Mouse (Mus musculus) MEL (cell line): Measurements from ENCODE around the gene Tmed8. TPM values are rescaled to one million over a fixed set of nuclear protein-coding genes. Genes with fewer than 3 reads are reported as not detected.

Experiments used
- DNase-seq: peaks from one replicate; pipeline ENCODE4 v3.0.0; 2011; ENCODE audit warnings: low read depth, low spot score
- H3K27ac ChIP-seq: 2 replicates; pipeline ENCODE4 v1.5.1; 2012; ENCODE audit warnings: low read depth, mild to moderate bottlenecking, control low read depth, low read length, moderate library complexity; ENCODE audit not compliant: control insufficient read depth
- H3K27me3 ChIP-seq, 2 experiments: fragments of 150-350 bp in 1 of 2; sonication (generic) in 1 of 2; 2 replicates each; pipeline ENCODE4 v1.6.1; 2012; ENCODE audit warnings: low read length in 2 of 2, mild to moderate bottlenecking in 2 of 2, improper control_type of control experiment in 1 of 2, moderate library complexity in 1 of 2; ENCODE audit not compliant: insufficient read depth in 2 of 2, control insufficient read depth in 1 of 2
- H3K36me3 ChIP-seq, 2 experiments: 2 replicates each; pipeline ENCODE4 v1.6.1; 2012 to 2014; ENCODE audit warnings: low read length in 2 of 2, improper control_type of control experiment in 1 of 2, inconsistent platforms in 1 of 2, mild to moderate bottlenecking in 1 of 2; ENCODE audit not compliant: insufficient read depth in 2 of 2, control insufficient read depth in 1 of 2
- H3K4me1 ChIP-seq, 2 experiments: fragments of 150-350 bp in 1 of 2; sonication (generic) in 1 of 2; 2 replicates each; pipeline ENCODE4 v1.6.1; 2012; ENCODE audit warnings: low read length in 2 of 2, improper control_type of control experiment in 1 of 2, mild to moderate bottlenecking in 1 of 2; ENCODE audit not compliant: insufficient read depth in 2 of 2, control insufficient read depth in 1 of 2
- H3K4me3 ChIP-seq, 2 experiments: fragments of 150-350 bp in 1 of 2; sonication (generic) in 1 of 2; 2 replicates each; pipeline ENCODE4 v1.5.1; 2012; ENCODE audit warnings: low read depth in 2 of 2, low read length in 2 of 2, mild to moderate bottlenecking in 2 of 2, moderate library complexity in 2 of 2, control low read depth in 1 of 2, improper control_type of control experiment in 1 of 2; ENCODE audit not compliant: control insufficient read depth in 1 of 2, insufficient read depth in 1 of 2
- H3K79me2 ChIP-seq: 2 replicates; pipeline ENCODE4 v1.6.1; 2012; ENCODE audit warnings: mild to moderate bottlenecking, low read length, moderate library complexity; ENCODE audit not compliant: control insufficient read depth, poor library complexity, insufficient read depth
- H3K9ac ChIP-seq: 2 replicates; pipeline ENCODE4 v1.6.1; 2012; ENCODE audit warnings: low read depth, mild to moderate bottlenecking, control low read depth, low read length, moderate library complexity; ENCODE audit not compliant: control insufficient read depth, poor library complexity, severe bottlenecking
- H3K9me3 ChIP-seq: fragments of 150-350 bp; sonication (generic); replicated peaks from 2 replicates; pipeline ENCODE4 v1.6.1; 2012; ENCODE audit warnings: mild to moderate bottlenecking, low read length, improper control_type of control experiment, moderate library complexity; ENCODE audit not compliant: insufficient read depth
- BHLHE40 ChIP-seq: IDR thresholded peaks from 2 replicates; pipeline ENCODE4 v1.6.1; 2012; ENCODE audit warnings: low read depth, mild to moderate bottlenecking, inconsistent platforms, low read length, improper control_type of control experiment, borderline replicate concordance
- ELF1 ChIP-seq: IDR thresholded peaks from 2 replicates; pipeline ENCODE4 v1.6.1; 2014; ENCODE audit warnings: low read depth, mild to moderate bottlenecking, inconsistent platforms, low read length, improper control_type of control experiment, moderate library complexity
- EP300 ChIP-seq, 2 experiments: IDR thresholded peaks; 2 replicates each; pipeline ENCODE4 v1.6.1; 2011; ENCODE audit warnings: improper control_type of control experiment in 2 of 2, low read length in 2 of 2, low read depth in 1 of 2, mild to moderate bottlenecking in 1 of 2
- KAT2A ChIP-seq: conservative IDR thresholded peaks from 2 replicates; pipeline ENCODE4 v1.6.1; 2012; ENCODE audit warnings: low read depth, low read length, improper control_type of control experiment, inconsistent platforms
- MEF2A ChIP-seq: IDR thresholded peaks from 2 replicates; pipeline ENCODE4 v1.6.1; 2014; ENCODE audit warnings: low read depth, mild to moderate bottlenecking, inconsistent platforms, low read length, improper control_type of control experiment; ENCODE audit not compliant: poor library complexity, insufficient replicate concordance, severe bottlenecking; ENCODE audit errors: extremely low read depth
- RAD21 ChIP-seq: IDR thresholded peaks from 2 replicates; pipeline ENCODE4 v1.6.1; 2011; ENCODE audit warnings: mild to moderate bottlenecking, low read depth, low read length, improper control_type of control experiment
- RCOR1 ChIP-seq: IDR thresholded peaks from 2 replicates; pipeline ENCODE4 v1.6.1; 2012; ENCODE audit warnings: low read depth, mild to moderate bottlenecking, inconsistent platforms, low read length, improper control_type of control experiment
- SMC3 ChIP-seq: IDR thresholded peaks from 2 replicates; pipeline ENCODE4 v1.6.1; 2011; ENCODE audit warnings: low read depth, low read length, improper control_type of control experiment
- TCF12 ChIP-seq: IDR thresholded peaks from 2 replicates; pipeline ENCODE4 v1.6.1; 2014; ENCODE audit warnings: low read depth, mild to moderate bottlenecking, inconsistent platforms, low read length, improper control_type of control experiment, moderate library complexity
- USF1 ChIP-seq: IDR thresholded peaks from 2 replicates; pipeline ENCODE4 v1.6.1; 2014; ENCODE audit warnings: low read depth, mild to moderate bottlenecking, inconsistent platforms, low read length, improper control_type of control experiment, moderate library complexity
- ZC3H11A ChIP-seq: IDR thresholded peaks from 2 replicates; pipeline ENCODE4 v1.6.1; 2012; ENCODE audit warnings: low read depth, mild to moderate bottlenecking, inconsistent platforms, low read length, improper control_type of control experiment
- polyA plus RNA-seq, 2 experiments: library from polyadenylated mRNA; stranded (reverse) in 1 of 2; unstranded in 1 of 2; fragments of >175 nt in 1 of 2; fragments of >200 nt in 1 of 2; gene quantifications; 2 replicates each; pipeline versions ENCODE4 v1.2.1 to v1.2.4; 2012; ENCODE audit warnings: low replicate concordance in 2 of 2, low read depth in 1 of 2; ENCODE audit not compliant: insufficient read length in 2 of 2, insufficient read depth in 1 of 2, missing spikeins in 1 of 2
- total RNA-seq: library from RNA; depleted of rRNA; stranded (reverse); fragments of 300-350 nt; gene quantifications from 2 replicates; pipeline ENCODE4 v1.2.3, GENCODE M21; 2012

The Tmed8 gene
- total and polyA plus RNA-seq, 3 experiments, result 5.0 to 6.9 TPM; not detected in 1

DNA sequence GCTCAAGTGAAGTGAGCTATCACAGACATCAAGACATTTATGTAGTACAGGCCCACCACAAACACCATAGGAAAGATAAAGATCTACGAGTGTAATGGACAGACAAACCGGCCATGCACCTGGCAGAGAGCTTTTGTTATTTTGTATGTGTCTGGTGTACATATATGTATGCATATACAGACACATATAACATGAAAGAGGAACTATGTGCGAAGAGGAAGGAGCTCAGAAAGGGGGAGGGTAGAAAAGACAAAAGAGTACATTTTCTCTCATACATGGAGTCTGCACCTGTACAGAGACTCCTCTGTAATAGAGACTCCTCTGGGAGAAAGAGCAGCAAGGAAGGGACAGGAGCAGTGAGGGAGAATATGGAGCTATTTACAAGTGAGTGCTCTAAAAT is 7.2 kb downstream of the Tmed8 start:
- Histone ChIP-seq H3K9me3 (no peaks in the 10 kb centered on the region), H3K4me1 (peaks cover 7 to 29% of the 10 kb centered on the region in 2 experiments), H3K27me3 (no peaks in the 10 kb centered on the region), H3K9ac (peak overlapping the region; percentile 20; the same call in 1 of the 2 replicates), H3K36me3 (peaks cover 0 to 27% of the 10 kb centered on the region in 2 experiments; a peak in 2 of 4 replicates), H3K4me3 (no peak overlapping the region), H3K27ac (no peak overlapping the region; the same call in 1 of the 2 replicates), H3K79me2 (peaks cover 7% of the 10 kb centered on the region; the same call in 1 of the 2 replicates)
- TF ChIP-seq TCF12 (no peak), EP300 (IDR thresholded peaks at IDR 0.05; ENCODE audit: low read depth in 1 of 2, low read length in 2 of 2) (peak in 1 of 2 experiments; percentile 50; a peak in 2 of 4 replicates)
- DNase-seq, result peak; percentile 67

DNA sequence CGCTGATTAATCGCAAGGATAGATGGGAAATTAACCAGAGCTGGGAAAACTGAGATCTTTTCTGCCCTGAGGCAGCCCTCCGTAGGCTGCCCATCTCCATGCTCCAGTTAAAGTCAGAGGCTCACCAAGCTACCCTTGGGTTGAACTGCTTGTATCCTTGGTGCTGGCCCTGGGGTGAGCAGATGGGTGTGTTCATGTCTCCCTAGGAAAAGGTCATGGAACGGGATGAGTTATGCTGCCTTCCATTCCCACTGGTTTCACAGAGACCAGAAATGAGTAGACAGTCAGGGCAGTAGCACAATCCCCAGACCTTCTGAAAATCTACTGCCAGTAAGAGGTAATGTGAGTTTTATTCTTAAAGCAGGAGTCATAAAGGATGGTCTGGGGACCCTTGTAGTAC is 22.6 kb downstream of the Tmed8 start:
- Histone ChIP-seq H3K27me3 (no peaks in the 10 kb centered on the region), H3K27ac (no peak overlapping the region), H3K79me2 (no peaks in the 10 kb centered on the region), H3K4me1 (no peaks in the 10 kb centered on the region), H3K36me3 (no peaks in the 10 kb centered on the region), H3K9me3 (no peaks in the 10 kb centered on the region), H3K4me3 (no peak overlapping the region), H3K9ac (no peak overlapping the region)
- no peak for TF ChIP-seq ZC3H11A
- TF ChIP-seq BHLHE40, result no peak
- TF ChIP-seq RAD21, result no peak
- TF ChIP-seq MEF2A, result no peak
- no peak for DNase-seq

- H3K4me3 ChIP-seq, result no peak overlapping the region
- no peak overlapping the region for H3K27ac ChIP-seq
- H3K9me3 ChIP-seq, result no peaks in the 10 kb centered on the region
- no peaks in the 10 kb centered on the region for H3K27me3 ChIP-seq
- no peaks in the 10 kb centered on the region for H3K4me1 ChIP-seq
- no peaks in the 10 kb centered on the region; a peak in 1 of 4 replicates for H3K36me3 ChIP-seq
- no peak for DNase-seq
- H3K79me2 ChIP-seq, result no peaks in the 10 kb centered on the region
- H3K9ac ChIP-seq, result no peak overlapping the region
- TF ChIP-seq RCOR1 (no peak), SMC3 (no peak), ELF1 (no peak), KAT2A (no peak), USF1 (no peak)
Measured at GRCm38 (mm10) chr12:87175194-87175946, 24.9 kb downstream of the Tmed8 start.
